Mouse (Mus musculus): ENCODE results near the gene Tec. TPM values are rescaled to one million over a fixed set of nuclear protein-coding genes. Genes with fewer than 3 reads are reported as not detected.

Gene Tec
- total and polyA plus RNA-seq, 3 experiments: 7.9 to 25.9 (median 20.1) TPM

DNA sequence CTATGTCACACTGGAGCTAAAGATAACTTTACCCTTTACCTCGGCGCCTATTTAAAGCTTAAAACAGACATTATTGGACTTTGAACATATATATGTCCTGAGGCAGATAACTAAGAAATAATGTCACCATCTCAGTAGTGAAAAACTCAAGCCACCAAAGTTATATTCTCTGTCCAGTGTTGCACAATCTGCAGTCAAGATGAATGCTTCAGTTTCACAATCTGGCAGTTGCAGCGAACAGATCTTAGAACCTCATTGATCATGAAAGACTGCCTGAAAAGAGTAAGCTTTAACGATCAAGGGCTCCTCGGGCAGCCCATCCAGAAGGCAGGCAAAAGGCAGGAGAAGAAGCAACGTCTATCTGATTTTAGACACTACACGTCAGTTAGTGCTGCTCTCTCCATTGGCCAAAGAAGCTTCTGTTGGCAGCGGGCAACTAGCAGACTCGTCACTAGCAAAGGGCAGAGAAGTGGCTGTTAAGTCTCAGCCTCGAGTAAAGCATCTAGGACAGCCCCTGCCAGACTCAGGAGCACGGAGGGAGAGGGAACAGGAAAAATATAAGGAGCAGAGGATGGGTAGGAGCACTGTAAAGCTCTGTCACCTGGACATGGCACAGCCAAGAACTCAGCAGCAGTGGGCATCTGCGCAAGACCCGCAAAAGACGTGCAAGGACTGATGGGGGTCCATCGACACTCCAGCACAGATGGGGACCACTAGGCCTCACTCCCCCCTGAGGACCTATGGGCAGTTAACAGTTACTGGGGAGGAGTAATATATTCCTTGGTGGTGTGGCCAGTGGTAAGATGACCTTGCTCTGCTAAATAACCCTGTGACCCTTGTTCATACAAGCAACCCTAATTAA is 35.1 kb downstream of the Tec start:
- Histone ChIP-seq H3K27me3 (replicated peaks) (no peaks in the 10 kb centered on the region), H3K4me3 (replicated peaks in 1 of 3; ENCODE audit: low read depth in 2 of 3, low read length in 2 of 3, poor library complexity in 1 of 3) (no peak overlapping the region), H3K4me2 (ENCODE audit: insufficient read depth, low read depth, poor library complexity, severe bottlenecking) (no peak overlapping the region), H3K9me3 (replicated peaks; ENCODE audit: low read length) (peaks cover 10% of the 10 kb centered on the region), H3K79me2 (replicated peaks; ENCODE audit: control insufficient read depth, extremely low read depth, insufficient read depth, poor library complexity, severe bottlenecking) (no peaks in the 10 kb centered on the region), H3K27ac (ENCODE audit: insufficient read depth, low read depth) (no peak overlapping the region), H3K4me1 (ENCODE audit: control insufficient read depth in 1 of 2, insufficient read depth in 2 of 2) (peaks cover 6 to 53% of the 10 kb centered on the region in 2 experiments; a peak in 2 of 4 replicates), H3K9ac (ENCODE audit: insufficient read depth, low read depth) (no peak overlapping the region), H3K36me3 (replicated peaks in 1 of 2; ENCODE audit: control insufficient read depth in 1 of 2, insufficient read depth in 1 of 2, low read length in 1 of 2) (peaks cover 0 to 37% of the 10 kb centered on the region in 2 experiments)
- no peak for DNase-seq (ENCODE audit: extremely low read depth)
- no peak for TF ChIP-seq NELFE (IDR thresholded peaks at IDR 0.05; ENCODE audit: low read depth, low read length)
- no peak for TF ChIP-seq MAFK (IDR thresholded peaks at IDR 0.05; ENCODE audit: insufficient replicate concordance, low read length)
- TF ChIP-seq USF2 (conservative IDR thresholded peaks at IDR 0.05; ENCODE audit: low read depth, low read length): no peak
- no peak for TF ChIP-seq BHLHE40 (IDR thresholded peaks at IDR 0.05; ENCODE audit: low read depth, low read length)
- no peak for TF ChIP-seq ZNF384 (IDR thresholded peaks at IDR 0.05; ENCODE audit: low read depth, low read length)
- TF ChIP-seq PAX5 (IDR thresholded peaks at IDR 0.05; ENCODE audit: low read length): no peak
- TF ChIP-seq SMC3 (IDR thresholded peaks at IDR 0.05; ENCODE audit: low read depth, low read length): no peak
- TF ChIP-seq SIN3A (IDR thresholded peaks at IDR 0.05; ENCODE audit: low read length): no peak
- no peak for TF ChIP-seq JUND (conservative IDR thresholded peaks at IDR 0.05; ENCODE audit: low read depth, low read length)
- no peak for TF ChIP-seq RAD21 (IDR thresholded peaks at IDR 0.05; ENCODE audit: low read depth, low read length)
- no peak for TF ChIP-seq MAX (IDR thresholded peaks at IDR 0.05; ENCODE audit: low read length)
- no peak for TF ChIP-seq ETS1 (conservative IDR thresholded peaks at IDR 0.05; ENCODE audit: low read depth, low read length)
- TF ChIP-seq CHD1 (IDR thresholded peaks at IDR 0.05; ENCODE audit: low read depth, low read length): no peak
- no peak for TF ChIP-seq ELF1 (IDR thresholded peaks at IDR 0.05; ENCODE audit: low read depth, low read length)
- TF ChIP-seq MXI1 (IDR thresholded peaks at IDR 0.05; ENCODE audit: low read depth, low read length): no peak
- TF ChIP-seq TBP (conservative IDR thresholded peaks at IDR 0.05; ENCODE audit: low read depth, low read length): no peak
- no peak for TF ChIP-seq JUN (IDR thresholded peaks at IDR 0.05; ENCODE audit: insufficient read depth, low read depth, low read length)
- TF ChIP-seq ZC3H11A (IDR thresholded peaks at IDR 0.05; ENCODE audit: low read depth, low read length): no peak
- dilution Hi-C loops (cut with MboI; ENCODE audit: extremely low pct_ligation_motif_present, extremely low pct_unique_long_range_greater_than_20kb, low sequenced_read_pairs): no loop called here
- in situ Hi-C loops (cut with MboI; ENCODE audit: low pct_ligation_motif_present, low pct_unique_long_range_greater_than_20kb, low sequenced_read_pairs): no loop called here

DNA sequence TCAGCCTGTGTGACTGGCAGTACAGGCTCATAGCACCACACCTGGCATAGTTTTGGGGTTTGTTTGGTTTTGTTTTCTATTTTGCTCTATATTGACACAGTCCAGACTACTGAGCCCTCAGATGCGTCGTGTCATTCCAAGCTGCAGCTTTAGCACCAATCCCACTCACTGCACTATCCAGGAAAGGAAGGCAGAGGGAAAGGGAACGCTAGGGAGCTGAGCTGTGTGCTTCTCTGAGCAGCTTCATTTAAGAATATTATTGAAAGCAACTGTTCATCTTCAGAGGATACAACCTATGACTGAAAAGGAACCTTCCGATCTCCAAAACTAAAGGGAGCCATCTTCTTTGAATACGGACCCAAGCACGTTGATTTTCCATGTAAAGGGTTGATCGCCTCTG is 36.1 kb downstream of the Tec start:
- no peak for DNase-seq (ENCODE audit: extremely low read depth)
- no peak for TF ChIP-seq CTCF (conservative IDR thresholded peaks at IDR 0.05 in 1 of 2, IDR thresholded peaks at IDR 0.05 in 1 of 2; ENCODE audit: low read depth in 2 of 2, low read length in 2 of 2)
- TF ChIP-seq E2F4 (IDR thresholded peaks at IDR 0.05; ENCODE audit: insufficient replicate concordance, low read depth, low read length): no peak
- TF ChIP-seq PAX5 (IDR thresholded peaks at IDR 0.05; ENCODE audit: low read length): no peak
- TF ChIP-seq SIN3A (IDR thresholded peaks at IDR 0.05; ENCODE audit: low read length): no peak
- no peak overlapping the region for H3K4me3 ChIP-seq (replicated peaks in 1 of 3; ENCODE audit: low read depth in 2 of 3, low read length in 2 of 3, poor library complexity in 1 of 3)
- peaks cover under 1% of the 10 kb centered on the region for H3K9me3 ChIP-seq (replicated peaks; ENCODE audit: low read length)
- peaks cover 0 to 28% of the 10 kb centered on the region in 2 experiments for H3K36me3 ChIP-seq (replicated peaks in 1 of 2; ENCODE audit: control insufficient read depth in 1 of 2, insufficient read depth in 1 of 2, low read length in 1 of 2)
- peaks cover 6 to 62% of the 10 kb centered on the region in 2 experiments; a peak in 3 of 4 replicates for H3K4me1 ChIP-seq (ENCODE audit: control insufficient read depth in 1 of 2, insufficient read depth in 2 of 2)
- dilution Hi-C loops (cut with MboI; ENCODE audit: extremely low pct_ligation_motif_present, extremely low pct_unique_long_range_greater_than_20kb, low sequenced_read_pairs) (no loop called here), in situ Hi-C loops (cut with MboI; ENCODE audit: low pct_ligation_motif_present, low pct_unique_long_range_greater_than_20kb, low sequenced_read_pairs) (no loop called here)
- no peak overlapping the region for H3K27ac ChIP-seq (ENCODE audit: insufficient read depth, low read depth)
- no peaks in the 10 kb centered on the region for H3K27me3 ChIP-seq (replicated peaks)
- no peaks in the 10 kb centered on the region for H3K79me2 ChIP-seq (replicated peaks; ENCODE audit: control insufficient read depth, extremely low read depth, insufficient read depth, poor library complexity, severe bottlenecking)
- H3K4me2 ChIP-seq (ENCODE audit: insufficient read depth, low read depth, poor library complexity, severe bottlenecking): no peak overlapping the region
- no peak overlapping the region for H3K9ac ChIP-seq (ENCODE audit: insufficient read depth, low read depth)

Measured in CH12.LX (cell line).